Mouse (Mus musculus): ENCODE data around the gene Gnaq. TPM values are rescaled to one million over a fixed set of nuclear protein-coding genes. Genes with fewer than 3 reads are reported as not detected.
"Not testable (repeated sequence)": the region's sequence is repeated elsewhere in the genome, so short reads cannot be mapped to it uniquely, and the experiment has no call there.

The Gnaq gene
- total RNA-seq, 2 experiments from 2014 or later = 197 to 209 TPM

GRCm38 (mm10) chr19:16238512-16238911 lies 105.9 kb downstream of the Gnaq start:
- no peak for DNase-seq (ENCODE audit: extremely low spot score in 1 of 2, low spot score in 2 of 2)
- intact Hi-C loops (cut with DNase I) = no loop called here

GRCm38 (mm10) chr19:16242708-16243107 lies 110.1 kb downstream of the Gnaq start:
- intact Hi-C loops (cut with DNase I) = no loop called here
- DNase-seq (ENCODE audit: extremely low spot score in 1 of 2, low spot score in 2 of 2) = no peak

GRCm38 (mm10) chr19:16249025-16249424 lies 116.4 kb downstream of the Gnaq start:
- intact Hi-C loops (cut with DNase I) = no loop called here
- DNase-seq (ENCODE audit: extremely low spot score in 1 of 2, low spot score in 2 of 2) = no peak

- no peak for DNase-seq (ENCODE audit: extremely low spot score in 1 of 2, low spot score in 2 of 2)
Measured at GRCm38 (mm10) chr19:16250921-16251320, 118.3 kb downstream of the Gnaq start.

GRCm38 (mm10) chr19:16251819-16252218 lies 119.2 kb downstream of the Gnaq start:
- intact Hi-C loops (cut with DNase I) = no loop called here

More at GRCm38 (mm10) chr19:16250921-16251320, 118.3 kb downstream of the Gnaq start:
- intact Hi-C loops (cut with DNase I) = no loop called here

GRCm38 (mm10) chr19:16252696-16253095 lies 120.1 kb downstream of the Gnaq start:
- DNase-seq (ENCODE audit: extremely low spot score in 1 of 2, low spot score in 2 of 2) = no peak
- intact Hi-C loops (cut with DNase I) = no loop called here

More at GRCm38 (mm10) chr19:16251819-16252218, 119.2 kb downstream of the Gnaq start:
- no peak for DNase-seq (ENCODE audit: extremely low spot score in 1 of 2, low spot score in 2 of 2)

- DNase-seq (ENCODE audit: extremely low spot score in 1 of 2, low spot score in 2 of 2) = no peak
- intact Hi-C loops (cut with DNase I) = no loop called here
Measured at GRCm38 (mm10) chr19:16254881-16255280, 122.2 kb downstream of the Gnaq start.

- DNase-seq (ENCODE audit: extremely low spot score in 1 of 2, low spot score in 2 of 2) = no peak
- intact Hi-C loops (cut with DNase I) = no loop called here
Measured at GRCm38 (mm10) chr19:16255294-16255693, 122.7 kb downstream of the Gnaq start.

GRCm38 (mm10) chr19:16258766-16259355 lies 126.2 kb downstream of the Gnaq start:
- intact Hi-C loops (cut with DNase I) = no loop called here
- no peak for DNase-seq (ENCODE audit: extremely low spot score in 1 of 2, low spot score in 2 of 2)

GRCm38 (mm10) chr19:16259786-16260434 lies 127.3 kb downstream of the Gnaq start:
- DNase-seq (ENCODE audit: extremely low spot score in 1 of 2, low spot score in 2 of 2) = peak in 1 of 2 experiments; percentile 23
- intact Hi-C loops (cut with DNase I) = no loop called here

GRCm38 (mm10) chr19:16260435-16260832 lies 127.8 kb downstream of the Gnaq start:
- intact Hi-C loops (cut with DNase I) = no loop called here
- DNase-seq (ENCODE audit: extremely low spot score in 1 of 2, low spot score in 2 of 2) = no peak

- intact Hi-C loops (cut with DNase I) = no loop called here
- DNase-seq (ENCODE audit: extremely low spot score in 1 of 2, low spot score in 2 of 2) = no peak
Measured at GRCm38 (mm10) chr19:16260973-16261372, 128.3 kb downstream of the Gnaq start.

GRCm38 (mm10) chr19:16261631-16262030 lies 129.0 kb downstream of the Gnaq start:
- intact Hi-C loops (cut with DNase I) = no loop called here
- DNase-seq (ENCODE audit: extremely low spot score in 1 of 2, low spot score in 2 of 2) = no peak

- intact Hi-C loops (cut with DNase I) = no loop called here
- peak in 1 of 2 experiments; percentile 45 for DNase-seq (ENCODE audit: extremely low spot score in 1 of 2, low spot score in 2 of 2)
Measured at GRCm38 (mm10) chr19:16262340-16262739, 129.7 kb downstream of the Gnaq start.

- intact Hi-C loops (cut with DNase I); DNase-seq (ENCODE audit: extremely low spot score in 1 of 2, low spot score in 2 of 2): not testable (repeated sequence)
Measured at GRCm38 (mm10) chr19:16267362-16267761, 134.7 kb downstream of the Gnaq start.

- no peak for DNase-seq (ENCODE audit: extremely low spot score in 1 of 2, low spot score in 2 of 2)
- intact Hi-C loops (cut with DNase I) = no loop called here
Measured at GRCm38 (mm10) chr19:16270236-16270635, 137.6 kb downstream of the Gnaq start.

GRCm38 (mm10) chr19:16271002-16271401 lies 138.4 kb downstream of the Gnaq start:
- intact Hi-C loops (cut with DNase I) = no loop called here
- no peak for DNase-seq (ENCODE audit: extremely low spot score in 1 of 2, low spot score in 2 of 2)

GRCm38 (mm10) chr19:16273021-16273420 lies 140.4 kb downstream of the Gnaq start:
- DNase-seq (ENCODE audit: extremely low spot score in 1 of 2, low spot score in 2 of 2) = no peak
- intact Hi-C loops (cut with DNase I) = no loop called here

- no peak for DNase-seq (ENCODE audit: extremely low spot score in 1 of 2, low spot score in 2 of 2)
- intact Hi-C loops (cut with DNase I) = no loop called here
Measured at GRCm38 (mm10) chr19:16280231-16280630, 147.6 kb downstream of the Gnaq start.
